Mouse (Mus musculus): ENCODE data around the gene Pparg.

GRCm38 (mm10) chr6:115424433-115424832, 63.7 kb downstream of the Pparg start:
- TF ChIP-seq CTCF (IDR thresholded peaks at IDR 0.05; ENCODE audit: borderline replicate concordance, insufficient read depth, low read length) = no peak
- TF ChIP-seq POLR2A (IDR thresholded peaks at IDR 0.05; ENCODE audit: low read depth, low read length) = no peak

Data from embryonic fibroblast, embryonic 13.5 days (primary cell).